Mouse (Mus musculus) urinary bladder, postnatal 25 days (tissue): ENCODE measurements around the gene Gm10644.

Source experiments
- DNase-seq: peaks from one replicate; pipeline ENCODE4 v3.0.0; 2022; ENCODE audit warnings: low spot score

Gene Gm10644

GRCm38 (mm10) chr8:83935435-83935834, 19.6 kb downstream of the Gm10644 start:
- no peak for DNase-seq

- no peak for DNase-seq
Measured at GRCm38 (mm10) chr8:83934994-83935393, 20.0 kb downstream of the Gm10644 start.

- no peak for DNase-seq
Measured at GRCm38 (mm10) chr8:83934222-83934621, 20.8 kb downstream of the Gm10644 start.

- no peak for DNase-seq
Measured at GRCm38 (mm10) chr8:83926266-83926665, 28.7 kb downstream of the Gm10644 start.

- no peak for DNase-seq
Measured at GRCm38 (mm10) chr8:83924585-83924984, 30.4 kb downstream of the Gm10644 start.

- no peak for DNase-seq
Measured at GRCm38 (mm10) chr8:83922727-83923126, 32.3 kb downstream of the Gm10644 start.

GRCm38 (mm10) chr8:83921558-83921957, 33.4 kb downstream of the Gm10644 start:
- DNase-seq, result peak; percentile 71

GRCm38 (mm10) chr8:83917566-83917965, 37.4 kb downstream of the Gm10644 start:
- DNase-seq, result no peak

- no peak for DNase-seq
Measured at GRCm38 (mm10) chr8:83916015-83916414, 39.0 kb downstream of the Gm10644 start.

GRCm38 (mm10) chr8:83914860-83915259, 40.1 kb downstream of the Gm10644 start:
- no peak for DNase-seq

GRCm38 (mm10) chr8:83914232-83914631, 40.8 kb downstream of the Gm10644 start:
- DNase-seq, result no peak

- no peak for DNase-seq
Measured at GRCm38 (mm10) chr8:83911809-83912731, 42.9 kb downstream of the Gm10644 start.

- DNase-seq, result no peak
Measured at GRCm38 (mm10) chr8:83909311-83909710, 45.7 kb downstream of the Gm10644 start.

GRCm38 (mm10) chr8:83908583-83908982, 46.4 kb downstream of the Gm10644 start:
- no peak for DNase-seq

- no peak for DNase-seq
Measured at GRCm38 (mm10) chr8:83902961-83903666, 51.9 kb downstream of the Gm10644 start.

GRCm38 (mm10) chr8:83901566-83902485, 53.2 kb downstream of the Gm10644 start:
- DNase-seq, result no peak

- no peak for DNase-seq
Measured at GRCm38 (mm10) chr8:83900957-83901270, 54.1 kb downstream of the Gm10644 start.

- no peak for DNase-seq
Measured at GRCm38 (mm10) chr8:83900266-83900956, 54.6 kb downstream of the Gm10644 start.

GRCm38 (mm10) chr8:83899363-83900252, 55.4 kb downstream of the Gm10644 start, which contains the start of gene Adgrl1:
Gene Adgrl1 (plus strand): TSS chr8:83900105.
- DNase-seq, result peak; percentile 80

GRCm38 (mm10) chr8:83898985-83899362, 56.0 kb downstream of the Gm10644 start:
- DNase-seq, result peak; percentile 30
